In genomic region chr6:37424374-37424773, GRCm38 (mm10) we compare ENCODE assay signal across 10 mouse cellular contexts. TPM values are rescaled to one million over a fixed set of nuclear protein-coding genes. Genes with fewer than 3 reads are reported as not detected.
DNase-seq lines count a peak whose midpoint lies in the region; ATAC-seq and TF ChIP-seq lines count a peak whose summit lies in the region.
"Had no signal": no experiment of that assay in that cellular context is flagged by ENCODE, and none has a peak within 500 bp of the region (broad histone marks: within the 10 kb centered on the region; RNA-seq: fewer than 3 reads in every experiment).

No protein-coding gene starts in this region.

- no peak for TF ChIP-seq CTCF in ES-Bruce4 (IDR thresholded peaks at IDR 0.05; ENCODE audit: low read depth, low read length)

- no peaks in the 10 kb centered on the region for H3K4me1 ChIP-seq in ES-Bruce4 (ENCODE audit: control insufficient read depth, insufficient read depth, low read length)
- H3K4me1 ChIP-seq in embryonic facial prominence, embryonic 10.5 days = peaks cover 38% of the 10 kb centered on the region
- peaks cover 96% of the 10 kb centered on the region for H3K4me1 ChIP-seq in heart, embryonic 12.5 days (replicated peaks)
- H3K4me1 ChIP-seq in hindbrain, embryonic 11.5 days (replicated peaks; ENCODE audit: control insufficient read depth, insufficient read depth, low read length) = no peaks in the 10 kb centered on the region
- H3K4me1 ChIP-seq: forebrain, embryonic 12.5 days had no signal

- H3K4me3 ChIP-seq in ES-Bruce4 (ENCODE audit: low read depth, low read length) = 0 out of 2 replicates have a peak overlapping the region, but pooled peaks have one; percentile 25
- no peak overlapping the region for H3K4me3 ChIP-seq in embryonic facial prominence, embryonic 10.5 days
- no peak overlapping the region for H3K4me3 ChIP-seq in heart, embryonic 12.5 days
- no peak overlapping the region for H3K4me3 ChIP-seq in hindbrain, embryonic 11.5 days (ENCODE audit: low read depth, low read length)
- H3K4me3 ChIP-seq: forebrain, embryonic 12.5 days had no signal

- 47% methylated on average over 7 of the region's 7 CpGs for WGBS in embryonic facial prominence, embryonic 10.5 days
- 33% methylated on average over 7 of the region's 7 CpGs for WGBS in heart, embryonic 12.5 days
- WGBS in hindbrain, embryonic 11.5 days = 67% methylated on average over 7 of the region's 7 CpGs

- no peak overlapping the region for H3K27ac ChIP-seq in ES-Bruce4 (ENCODE audit: insufficient read depth, low read length)
- H3K27ac ChIP-seq in embryonic facial prominence, embryonic 10.5 days (replicated peaks) = peak overlapping the region; percentile 45
- H3K27ac ChIP-seq in heart, embryonic 12.5 days (ENCODE audit: poor library complexity, severe bottlenecking) = peak overlapping the region; percentile 91
- H3K27ac ChIP-seq in hindbrain, embryonic 11.5 days (ENCODE audit: low read depth, low read length) = no peak overlapping the region
- H3K27ac ChIP-seq: forebrain, embryonic 12.5 days had no signal

- no peak for TF ChIP-seq EP300 in ES-Bruce4 (IDR thresholded peaks at IDR 0.05; ENCODE audit: insufficient read depth, low read depth, low read length)

- DNase-seq in embryonic facial prominence, embryonic 10.5 days (ENCODE audit: low spot score) = peak; percentile 39
- peak; percentile 41 to 58 for DNase-seq in kidney, postnatal 25 days
- no peak for DNase-seq in frontal cortex, adult 2 months (ENCODE audit: extremely low spot score in 1 of 2, low spot score in 1 of 2)
- no peak for DNase-seq in hindbrain, embryonic 11.5 days (ENCODE audit: low spot score)
- no peak for DNase-seq in adrenal gland, adult 18-20 months (ENCODE audit: low spot score in 2 of 2)
- DNase-seq in ovary, adult 18-20 months (ENCODE audit: low spot score) = no peak

- no peaks in the 10 kb centered on the region for H3K27me3 ChIP-seq in ES-Bruce4 (ENCODE audit: control insufficient read depth, insufficient read depth, low read length, poor library complexity, severe bottlenecking)
- H3K27me3 ChIP-seq in embryonic facial prominence, embryonic 10.5 days (replicated peaks; ENCODE audit: low read depth, poor library complexity, severe bottlenecking) = no peaks in the 10 kb centered on the region
- no peaks in the 10 kb centered on the region for H3K27me3 ChIP-seq in heart, embryonic 12.5 days (replicated peaks)
- no peaks in the 10 kb centered on the region for H3K27me3 ChIP-seq in hindbrain, embryonic 11.5 days (ENCODE audit: control insufficient read depth, insufficient read depth, low read length)
- H3K27me3 ChIP-seq: forebrain, embryonic 12.5 days had no signal

- H3K9ac ChIP-seq in ES-Bruce4 (ENCODE audit: low read depth, poor library complexity, severe bottlenecking) = no peak overlapping the region
- H3K9ac ChIP-seq in heart, embryonic 12.5 days = 0 out of 2 replicates have a peak overlapping the region, but pooled peaks have one; percentile 13
- no peak overlapping the region for H3K9ac ChIP-seq in hindbrain, embryonic 11.5 days (ENCODE audit: low read depth, low read length)
- H3K9ac ChIP-seq: forebrain, embryonic 12.5 days had no signal

- H3K9me3 ChIP-seq in ES-Bruce4 (replicated peaks; ENCODE audit: control insufficient read depth, insufficient read depth, low read length, poor library complexity, severe bottlenecking) = no peaks in the 10 kb centered on the region
- no peaks in the 10 kb centered on the region for H3K9me3 ChIP-seq in embryonic facial prominence, embryonic 10.5 days
- H3K9me3 ChIP-seq in heart, embryonic 12.5 days (replicated peaks) = no peaks in the 10 kb centered on the region
- H3K9me3 ChIP-seq in hindbrain, embryonic 11.5 days (ENCODE audit: control insufficient read depth, low read length) = no peaks in the 10 kb centered on the region
- H3K9me3 ChIP-seq: forebrain, embryonic 12.5 days had no signal

- peak; percentile 41; the same call in 1 of the 2 replicates for ATAC-seq in heart, embryonic 12.5 days (ENCODE audit: insufficient number of reproducible peaks, low FRiP score)
- no peak for ATAC-seq in hindbrain, embryonic 11.5 days (ENCODE audit: low FRiP score)

- no peak for TF ChIP-seq POLR2A in ES-Bruce4 (IDR thresholded peaks at IDR 0.05; ENCODE audit: insufficient read depth, low read length)

- peak overlapping the region; percentile 25 for H3K4me2 ChIP-seq in heart, embryonic 12.5 days
- H3K4me2 ChIP-seq in hindbrain, embryonic 11.5 days (replicated peaks; ENCODE audit: low read depth, low read length) = no peak overlapping the region
- H3K4me2 ChIP-seq: forebrain, embryonic 12.5 days; midbrain, embryonic 11.5 days had no signal

- H3K36me3 ChIP-seq in ES-Bruce4 (ENCODE audit: control insufficient read depth, insufficient read depth, low read length, poor library complexity, severe bottlenecking) = no peaks in the 10 kb centered on the region
- peaks cover 13% of the 10 kb centered on the region; the same call in 1 of the 2 replicates for H3K36me3 ChIP-seq in embryonic facial prominence, embryonic 10.5 days (replicated peaks)
- H3K36me3 ChIP-seq in heart, embryonic 12.5 days = peaks cover 20% of the 10 kb centered on the region
- H3K36me3 ChIP-seq in hindbrain, embryonic 11.5 days (ENCODE audit: control insufficient read depth, insufficient read depth, low read length) = no peaks in the 10 kb centered on the region
- H3K36me3 ChIP-seq: forebrain, embryonic 12.5 days had no signal

RNA-seq across cellular contexts. Expression of gene Creb3l2, which starts 17.6 kb away (rescaled TPM):
- 10.2 and 10.3 TPM in 2 replicates for polyA plus RNA-seq in ES-Bruce4 (2011; ENCODE audit: insufficient read depth, insufficient read length, low read depth, missing spikeins)
- polyA plus RNA-seq in embryonic facial prominence, embryonic 10.5 days (2016; fragmentation: Nextera tagmentation; extraction: Ambion mirVana) = 12.4 and 12.5 TPM in 2 replicates
- 49.4 and 52.2 TPM in 2 replicates for polyA plus RNA-seq in heart, embryonic 12.5 days (2016; fragmentation: Nextera tagmentation; extraction: Ambion mirVana)
- 5.6 and 5.7 TPM in 2 replicates for polyA plus RNA-seq in frontal cortex, adult 2 months (2012; rRNA removed)
- 7.6 and 10.4 TPM in 2 replicates for polyA plus RNA-seq in hindbrain, embryonic 11.5 days (2014; fragmentation: Nextera tagmentation; extraction: Ambion mirVana)
- total RNA-seq in adrenal gland, adult 18-20 months (2021) = 10 to 100 TPM; 60.1 to 71.2 TPM

Comparison
In these comparisons a context has a peak if more than half of its experiments do, and no peak if none do; other contexts are left out.
1. H3K27ac ChIP-seq: peak in embryonic facial prominence, embryonic 10.5 days (single experiment) and heart, embryonic 12.5 days (single experiment); none in ES-Bruce4 (single experiment) and hindbrain, embryonic 11.5 days (single experiment).
2. DNase-seq: peak in embryonic facial prominence, embryonic 10.5 days (single experiment) and kidney, postnatal 25 days (2 of 2); none in frontal cortex, adult 2 months (0 of 2), hindbrain, embryonic 11.5 days (single experiment), adrenal gland, adult 18-20 months (0 of 2) and ovary, adult 18-20 months (single experiment).